Mouse (Mus musculus) lung, postnatal 0 days (tissue): ENCODE measurements around the gene Rps6ka5.

Experiments used
- CTCF ChIP-seq: IDR thresholded peaks from 2 replicates; pipeline ENCODE4 v1.5.1; 2016; ENCODE audit warnings: antibody characterized with exemption, mild to moderate bottlenecking
- EP300 ChIP-seq: IDR thresholded peaks from 2 replicates; pipeline ENCODE4 v1.6.1; 2016; ENCODE audit warnings: antibody characterized with exemption, mild to moderate bottlenecking, control low read depth

DNA sequence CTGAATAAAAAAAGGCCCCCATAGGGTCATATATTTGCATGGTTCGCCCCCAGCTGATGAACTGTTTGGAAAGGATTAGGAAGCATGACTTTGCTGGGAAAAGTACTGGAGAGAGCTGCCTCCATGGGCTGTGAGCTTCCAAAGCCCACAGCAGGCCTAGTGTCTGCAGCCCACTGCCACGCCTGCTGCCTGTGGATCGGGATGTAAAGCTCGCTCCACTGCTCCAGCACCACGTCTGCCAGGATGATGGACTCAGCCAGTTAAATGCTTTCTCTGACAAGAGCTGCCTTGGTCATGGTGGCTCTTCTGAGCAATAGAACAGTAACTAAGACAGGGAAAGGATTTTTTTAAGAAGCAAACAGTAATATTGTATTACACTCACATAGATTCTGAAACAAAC lies 46.1 kb downstream of the Rps6ka5 start:
- TF ChIP-seq CTCF (no peak), EP300 (no peak)
